Mouse (Mus musculus) lung, adult 2 months (tissue): ENCODE measurements at regions not wholly inside any gene's neighbourhood (a gene's known extent, or its start where the extent isn't known, plus 50 kb on each side); places are given as distances from the start of the nearest gene placed in this dataset.

Experiments
- CTCF ChIP-seq: fragments of 200-500 bp; IDR thresholded peaks from 2 replicates; pipeline ENCODE4 v1.5.1; 2011; ENCODE audit warnings: mild to moderate bottlenecking, low read length, control low read depth; ENCODE audit not compliant: insufficient read depth
- POLR2A ChIP-seq: fragments of 200-500 bp; IDR thresholded peaks from 2 replicates; pipeline ENCODE4 v1.6.1; 2011; ENCODE audit warnings: low read depth, mild to moderate bottlenecking, control low read depth, low read length, borderline replicate concordance; ENCODE audit errors: extremely low read depth

DNA sequence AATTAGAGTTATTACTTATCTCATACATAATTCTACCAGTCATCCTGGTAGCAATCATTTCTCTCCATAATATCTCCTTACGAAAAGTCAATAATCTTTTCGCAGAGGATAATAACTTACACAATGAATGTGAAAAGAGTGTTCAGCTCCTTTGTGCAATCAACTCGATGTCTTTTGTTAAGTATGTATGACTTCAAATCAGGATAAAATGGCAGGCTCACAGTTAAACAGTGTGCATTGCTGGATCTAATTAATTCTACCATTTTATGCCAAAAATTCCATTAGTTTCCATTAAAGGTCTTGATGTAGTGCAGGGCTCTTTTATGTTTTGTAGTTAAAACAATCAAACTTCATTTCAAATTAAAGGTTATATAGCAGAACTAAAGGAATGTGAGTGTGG is 239.6 kb upstream of the Robo2 start:
- TF ChIP-seq CTCF (no peak), POLR2A (no peak)
